25 mouse cellular contexts compared by ENCODE assay signal in genomic region chr2:180243108-180243507, GRCm38 (mm10). TPM values are rescaled to one million over a fixed set of nuclear protein-coding genes. Genes with fewer than 3 reads are reported as not detected.
"Had no signal": no experiment of that assay in that cellular context is flagged by ENCODE, and none has a peak within 500 bp of the region (broad histone marks: within the 10 kb centered on the region; RNA-seq: fewer than 3 reads in every experiment).

No protein-coding gene starts in this region.

- H3K4me2 ChIP-seq: heart, embryonic 11.5 days; heart, embryonic 13.5 days; heart, embryonic 15.5 days; hindbrain, embryonic 12.5 days; hindbrain, embryonic 14.5 days; intestine, embryonic 15.5 days; limb, embryonic 12.5 days had no signal

- H3K27ac ChIP-seq: heart, adult 2 months; heart, embryonic 13.5 days; heart, embryonic 15.5 days; hindbrain, embryonic 10.5 days; hindbrain, embryonic 12.5 days; hindbrain, embryonic 14.5 days; intestine, embryonic 15.5 days; layer of hippocampus, adult 2 months; left cerebral cortex, adult 2 months; limb, embryonic 10.5 days; limb, embryonic 12.5 days had no signal

- DNase-seq: forebrain, postnatal 0 days; gastrocnemius, postnatal 14 days; gastrocnemius, postnatal 36 days; heart, adult 2 months; heart, postnatal 4 days; kidney, adult 18-20 months; kidney, adult 8-10 months; kidney, postnatal 10 days; kidney, postnatal 25 days; kidney, postnatal 4 days had no signal

- H3K4me1 ChIP-seq: heart, embryonic 15.5 days; hindbrain, embryonic 10.5 days; hindbrain, embryonic 12.5 days; intestine, embryonic 15.5 days; limb, embryonic 10.5 days; limb, embryonic 12.5 days had no signal

- H3K9me3 ChIP-seq: heart, embryonic 15.5 days; hindbrain, embryonic 10.5 days; hindbrain, embryonic 12.5 days; intestine, embryonic 15.5 days; limb, embryonic 10.5 days had no signal

- ATAC-seq: forebrain, postnatal 0 days; hindbrain, embryonic 16.5 days; inflammation-experienced regulatory T-cells, adult 6 months; intestine, embryonic 15.5 days; intestine, postnatal 0 days had no signal

- H3K36me3 ChIP-seq: heart, embryonic 13.5 days; heart, embryonic 15.5 days; hindbrain, embryonic 10.5 days; hindbrain, embryonic 12.5 days; intestine, embryonic 15.5 days; limb, embryonic 10.5 days; limb, embryonic 12.5 days had no signal

- H3K27me3 ChIP-seq: heart, embryonic 13.5 days; heart, embryonic 15.5 days; hindbrain, embryonic 12.5 days; intestine, embryonic 15.5 days; limb, embryonic 12.5 days had no signal

- H3K4me3 ChIP-seq: heart, adult 2 months; heart, embryonic 13.5 days; heart, embryonic 15.5 days; hindbrain, embryonic 10.5 days; hindbrain, embryonic 12.5 days; intestine, embryonic 15.5 days; layer of hippocampus, adult 2 months; left cerebral cortex, adult 2 months; limb, embryonic 10.5 days; limb, embryonic 12.5 days had no signal

- H3K9ac ChIP-seq: forebrain, postnatal 0 days; heart, embryonic 13.5 days; heart, embryonic 15.5 days; hindbrain, embryonic 12.5 days; hindbrain, embryonic 14.5 days; intestine, embryonic 15.5 days; limb, embryonic 12.5 days had no signal

RNA-seq across cellular contexts. Expression of gene Rbbp8nl, which starts 46.6 kb away (rescaled TPM):
- polyA plus RNA-seq: forebrain, postnatal 0 days; heart, adult 2 months; heart, postnatal 0 days; hindbrain, embryonic 14.5 days; hindbrain, embryonic 16.5 days; inflammation-experienced regulatory T-cells, adult 6 months had no signal
